Mouse (Mus musculus) liver, embryonic 14.5 days (tissue): ENCODE data around the gene Calm4.

ENCODE experiments used
- CTCF ChIP-seq: IDR thresholded peaks from 2 replicates; pipeline ENCODE4 v1.5.1; 2016; ENCODE audit warnings: antibody characterized with exemption, low read depth, control low read depth
- EP300 ChIP-seq: IDR thresholded peaks from 2 replicates; pipeline ENCODE4 v1.6.1; 2016; ENCODE audit warnings: antibody characterized with exemption, low read depth

DNA sequence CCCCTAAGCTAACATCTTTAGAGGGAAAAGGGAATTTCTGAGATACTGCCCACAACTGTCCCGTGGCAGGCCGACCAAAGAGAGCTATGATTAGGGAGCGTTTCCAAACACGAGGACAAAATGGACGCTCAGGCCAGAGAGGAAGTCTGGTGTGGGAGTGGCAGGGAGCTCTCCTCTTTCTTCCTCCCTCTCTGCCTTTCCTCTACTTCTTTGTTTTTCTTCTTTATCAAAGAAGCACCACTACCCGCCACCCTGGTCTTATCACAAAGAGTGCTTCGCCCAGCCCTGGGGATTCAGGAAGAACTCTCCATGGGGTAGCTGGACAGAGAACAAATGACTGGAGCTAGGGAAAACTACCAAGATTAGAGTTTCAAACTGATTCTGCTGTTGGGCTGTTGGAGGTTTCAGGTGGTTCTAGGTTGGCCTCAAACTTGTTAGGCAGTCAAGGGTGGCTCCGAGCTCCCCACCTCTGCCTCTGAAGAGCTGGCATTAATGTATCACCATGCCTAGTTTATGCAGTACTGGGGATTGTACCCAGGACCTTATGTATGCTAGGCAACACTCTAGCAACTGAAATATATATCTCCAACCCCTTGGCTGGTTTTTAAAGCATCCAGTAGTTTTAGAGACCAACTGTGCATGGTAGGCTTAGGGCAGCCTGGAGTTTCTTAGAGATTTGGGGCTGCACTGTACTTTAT is 28.9 kb downstream of the Calm4 start:
- TF ChIP-seq EP300 (peak; percentile 66; the same call in 1 of the 2 replicates), CTCF (no peak)
